Mouse (Mus musculus): Measurements from ENCODE around the gene D430042O09Rik. TPM values are rescaled to one million over a fixed set of nuclear protein-coding genes. Genes with fewer than 3 reads are reported as not detected.

Gene D430042O09Rik
- polyA plus RNA-seq, 1 experiment, result 19.8 TPM

GRCm38 (mm10) chr7:125731679-125732078 is 24.0 kb downstream of the D430042O09Rik start:
- TF ChIP-seq CTCF (IDR thresholded peaks at IDR 0.05; ENCODE audit: low read depth, low read length), result no peak
- TF ChIP-seq POLR2A (IDR thresholded peaks at IDR 0.05; ENCODE audit: borderline replicate concordance, low read depth, low read length), result no peak
- H3K4me3 ChIP-seq (ENCODE audit: insufficient read depth, low read length), result no peak overlapping the region
- H3K27ac ChIP-seq (ENCODE audit: insufficient read depth, low read depth, low read length), result no peak overlapping the region
- 0 out of 2 replicates have a peak, but pooled peaks cover 2% of the 10 kb centered on the region for H3K4me1 ChIP-seq (ENCODE audit: control insufficient read depth, insufficient read depth, low read length)

- TF ChIP-seq POLR2A (IDR thresholded peaks at IDR 0.05; ENCODE audit: borderline replicate concordance, low read depth, low read length), result no peak
- TF ChIP-seq CTCF (IDR thresholded peaks at IDR 0.05; ENCODE audit: low read depth, low read length), result no peak
- Histone ChIP-seq H3K27ac (ENCODE audit: insufficient read depth, low read depth, low read length) (no peak overlapping the region), H3K4me3 (ENCODE audit: insufficient read depth, low read length) (no peak overlapping the region)
These were observed 26.1 kb downstream of the D430042O09Rik start for GRCm38 (mm10) chr7:125733791-125734190.

GRCm38 (mm10) chr7:125736366-125737015 is 28.8 kb downstream of the D430042O09Rik start:
- H3K27ac ChIP-seq (ENCODE audit: insufficient read depth, low read depth, low read length), result no peak overlapping the region
- H3K4me1 ChIP-seq (ENCODE audit: control insufficient read depth, insufficient read depth, low read length), result 0 out of 2 replicates have a peak, but pooled peaks cover 2% of the 10 kb centered on the region
- TF ChIP-seq CTCF (IDR thresholded peaks at IDR 0.05; ENCODE audit: low read depth, low read length) (no peak), POLR2A (IDR thresholded peaks at IDR 0.05; ENCODE audit: borderline replicate concordance, low read depth, low read length) (no peak)
- no peak overlapping the region for H3K4me3 ChIP-seq (ENCODE audit: insufficient read depth, low read length)

More at GRCm38 (mm10) chr7:125733791-125734190, 26.1 kb downstream of the D430042O09Rik start:
- H3K4me1 ChIP-seq (ENCODE audit: control insufficient read depth, insufficient read depth, low read length), result 0 out of 2 replicates have a peak, but pooled peaks cover 2% of the 10 kb centered on the region

- Histone ChIP-seq H3K4me3 (ENCODE audit: insufficient read depth, low read length) (no peak overlapping the region), H3K27ac (ENCODE audit: insufficient read depth, low read depth, low read length) (no peak overlapping the region), H3K4me1 (ENCODE audit: control insufficient read depth, insufficient read depth, low read length) (0 out of 2 replicates have a peak, but pooled peaks cover 2% of the 10 kb centered on the region)
- TF ChIP-seq POLR2A (IDR thresholded peaks at IDR 0.05; ENCODE audit: borderline replicate concordance, low read depth, low read length) (no peak), CTCF (IDR thresholded peaks at IDR 0.05; ENCODE audit: low read depth, low read length) (no peak)
These were observed 32.8 kb downstream of the D430042O09Rik start for GRCm38 (mm10) chr7:125740521-125740920.

GRCm38 (mm10) chr7:125741271-125741703 is 33.6 kb downstream of the D430042O09Rik start:
- H3K4me3 ChIP-seq (ENCODE audit: insufficient read depth, low read length), result no peak overlapping the region
- TF ChIP-seq CTCF (IDR thresholded peaks at IDR 0.05; ENCODE audit: low read depth, low read length) (no peak), POLR2A (IDR thresholded peaks at IDR 0.05; ENCODE audit: borderline replicate concordance, low read depth, low read length) (no peak)
- H3K27ac ChIP-seq (ENCODE audit: insufficient read depth, low read depth, low read length), result no peak overlapping the region
- 0 out of 2 replicates have a peak, but pooled peaks cover 2% of the 10 kb centered on the region for H3K4me1 ChIP-seq (ENCODE audit: control insufficient read depth, insufficient read depth, low read length)

- no peak overlapping the region for H3K4me3 ChIP-seq (ENCODE audit: insufficient read depth, low read length)
- H3K4me1 ChIP-seq (ENCODE audit: control insufficient read depth, insufficient read depth, low read length), result no peaks in the 10 kb centered on the region
- no peak for TF ChIP-seq CTCF (IDR thresholded peaks at IDR 0.05; ENCODE audit: low read depth, low read length)
- H3K27ac ChIP-seq (ENCODE audit: insufficient read depth, low read depth, low read length), result no peak overlapping the region
These were observed 37.1 kb downstream of the D430042O09Rik start for GRCm38 (mm10) chr7:125744774-125745173.

GRCm38 (mm10) chr7:125746621-125747315 is 39.1 kb downstream of the D430042O09Rik start:
- Histone ChIP-seq H3K4me3 (ENCODE audit: insufficient read depth, low read length) (no peak overlapping the region), H3K27ac (ENCODE audit: insufficient read depth, low read depth, low read length) (no peak overlapping the region), H3K4me1 (ENCODE audit: control insufficient read depth, insufficient read depth, low read length) (no peaks in the 10 kb centered on the region)
- TF ChIP-seq CTCF (IDR thresholded peaks at IDR 0.05; ENCODE audit: low read depth, low read length) (no peak), POLR2A (IDR thresholded peaks at IDR 0.05; ENCODE audit: borderline replicate concordance, low read depth, low read length) (no peak)

GRCm38 (mm10) chr7:125747316-125747690 is 39.6 kb downstream of the D430042O09Rik start:
- Histone ChIP-seq H3K4me1 (ENCODE audit: control insufficient read depth, insufficient read depth, low read length) (no peaks in the 10 kb centered on the region), H3K27ac (ENCODE audit: insufficient read depth, low read depth, low read length) (no peak overlapping the region), H3K4me3 (ENCODE audit: insufficient read depth, low read length) (no peak overlapping the region)
- TF ChIP-seq POLR2A (IDR thresholded peaks at IDR 0.05; ENCODE audit: borderline replicate concordance, low read depth, low read length), result no peak
- no peak for TF ChIP-seq CTCF (IDR thresholded peaks at IDR 0.05; ENCODE audit: low read depth, low read length)

- Histone ChIP-seq H3K4me3 (ENCODE audit: insufficient read depth, low read length) (no peak overlapping the region), H3K4me1 (ENCODE audit: control insufficient read depth, insufficient read depth, low read length) (no peaks in the 10 kb centered on the region)
- no peak for TF ChIP-seq POLR2A (IDR thresholded peaks at IDR 0.05; ENCODE audit: borderline replicate concordance, low read depth, low read length)
- TF ChIP-seq CTCF (IDR thresholded peaks at IDR 0.05; ENCODE audit: low read depth, low read length), result no peak
These were observed 40.5 kb downstream of the D430042O09Rik start for GRCm38 (mm10) chr7:125748186-125748585.

GRCm38 (mm10) chr7:125752699-125753325 is 45.1 kb downstream of the D430042O09Rik start:
- H3K27ac ChIP-seq (ENCODE audit: insufficient read depth, low read depth, low read length), result no peak overlapping the region
- TF ChIP-seq CTCF (IDR thresholded peaks at IDR 0.05; ENCODE audit: low read depth, low read length) (no peak), POLR2A (IDR thresholded peaks at IDR 0.05; ENCODE audit: borderline replicate concordance, low read depth, low read length) (no peak)
- H3K4me1 ChIP-seq (ENCODE audit: control insufficient read depth, insufficient read depth, low read length), result no peaks in the 10 kb centered on the region
- no peak overlapping the region for H3K4me3 ChIP-seq (ENCODE audit: insufficient read depth, low read length)

More at GRCm38 (mm10) chr7:125748186-125748585, 40.5 kb downstream of the D430042O09Rik start:
- H3K27ac ChIP-seq (ENCODE audit: insufficient read depth, low read depth, low read length), result no peak overlapping the region
